Mouse (Mus musculus) midbrain, embryonic 16.5 days (tissue): ENCODE measurements around the gene Gm10322. TPM values are rescaled to one million over a fixed set of nuclear protein-coding genes. Genes with fewer than 3 reads are reported as not detected.

Source experiments
- ATAC-seq: fragments of 200-750 bp; cut with Nextera tagmentation; 2 replicates; pipeline ENCODE4 v1.8.0; 2017; ENCODE audit warnings: moderate TSS enrichment
- H3K27ac ChIP-seq: fragments of 300-500 bp; sonication (generic); 2 replicates; pipeline ENCODE4 v1.5.1; 2014; ENCODE audit warnings: mild to moderate bottlenecking, low read length, mixed read lengths
- H3K27me3 ChIP-seq: fragments of 300-500 bp; sonication (generic); 2 replicates; pipeline ENCODE4 v1.6.1; 2014; ENCODE audit warnings: low read depth, low read length, mixed read lengths; ENCODE audit not compliant: control insufficient read depth, insufficient read depth
- H3K36me3 ChIP-seq: fragments of 300-500 bp; sonication (generic); 2 replicates; pipeline ENCODE4 v1.6.1; 2014; ENCODE audit warnings: mild to moderate bottlenecking, low read length, moderate library complexity, mixed read lengths; ENCODE audit not compliant: control insufficient read depth, insufficient read depth
- H3K4me1 ChIP-seq: fragments of 300-500 bp; sonication (generic); 2 replicates; pipeline ENCODE4 v1.6.1; 2014; ENCODE audit warnings: mild to moderate bottlenecking, low read length, mixed read lengths; ENCODE audit not compliant: control insufficient read depth, insufficient read depth
- H3K4me2 ChIP-seq: fragments of 300-500 bp; sonication (generic); 2 replicates; pipeline ENCODE4 v1.6.1; 2014; ENCODE audit warnings: mild to moderate bottlenecking, low read length, mixed read lengths
- H3K4me3 ChIP-seq: fragments of 300-500 bp; sonication (generic); 2 replicates; pipeline ENCODE4 v1.5.1; 2014; ENCODE audit warnings: low read depth, mild to moderate bottlenecking, low read length, moderate library complexity, mixed read lengths
- H3K9ac ChIP-seq: fragments of 300-500 bp; sonication (generic); 2 replicates; pipeline ENCODE4 v1.6.1; 2014; ENCODE audit warnings: low read depth, low read length, mixed read lengths
- H3K9me3 ChIP-seq: fragments of 300-500 bp; sonication (generic); replicated peaks from 2 replicates; pipeline ENCODE4 v1.6.1; 2014; ENCODE audit warnings: mild to moderate bottlenecking, low read length, mixed read lengths; ENCODE audit not compliant: control insufficient read depth, poor library complexity, severe bottlenecking
- WGBS: fragments of 180-500 bp; shearing (Covaris S2); extraction: QIAGEN DNeasy Blood & Tissue Kit; methylation state at CpG from one replicate; pipeline ENCODE4 v1.1.7; 2014; 5-methylcytosine and 5-hydroxymethylcytosine counted together
- polyA plus RNA-seq: library from polyadenylated mRNA; unstranded; fragments of >200 nt; fragmentation: Nextera tagmentation; extraction: Ambion mirVana; gene quantifications from 2 replicates; pipeline ENCODE4 v1.2.1, GENCODE M21; 2015

Gm10322 gene
- polyA plus RNA-seq: not detected in 2 replicates

- Histone ChIP-seq H3K4me1 (peaks cover 24% of the 10 kb centered on the region), H3K4me2 (peak within 1 kb of the TSS; percentile 88), H3K9ac (peak within 1 kb of the TSS; percentile 90), H3K27me3 (no peaks in the 10 kb centered on the region), H3K36me3 (no peaks in the 10 kb centered on the region), H3K4me3 (peak within 1 kb of the TSS; percentile 92), H3K9me3 (no peaks in the 10 kb centered on the region), H3K27ac (peak within 1 kb of the TSS; percentile 90)
- ATAC-seq: peak; percentile 81
- under 1% methylated on average over 31 of the region's 51 CpGs for WGBS
These were observed at the start of gene Gm10322 for GRCm38 (mm10) chr10:59615981-59616520. Gm10322 (plus strand) TSS chr10:59616063.

GRCm38 (mm10) chr10:59566968-59567367 lies 48.9 kb upstream of the Gm10322 start:
- H3K4me2 ChIP-seq: no peak overlapping the region
- H3K36me3 ChIP-seq: no peaks in the 10 kb centered on the region
- 91% methylated on average over 13 of the region's 13 CpGs for WGBS
- H3K27me3 ChIP-seq: no peaks in the 10 kb centered on the region
- no peak overlapping the region for H3K27ac ChIP-seq
- no peak overlapping the region for H3K4me3 ChIP-seq
- no peaks in the 10 kb centered on the region for H3K9me3 ChIP-seq
- 0 out of 2 replicates have a peak, but pooled peaks have one; percentile 34 for ATAC-seq
- peaks cover 3% of the 10 kb centered on the region; the same call in 1 of the 2 replicates for H3K4me1 ChIP-seq
- no peak overlapping the region for H3K9ac ChIP-seq

GRCm38 (mm10) chr10:59568665-59569480 lies 47.0 kb upstream of the Gm10322 start:
- no peak overlapping the region for H3K9ac ChIP-seq
- no peaks in the 10 kb centered on the region for H3K27me3 ChIP-seq
- no peak overlapping the region for H3K4me3 ChIP-seq
- peaks cover 3% of the 10 kb centered on the region; the same call in 1 of the 2 replicates for H3K9me3 ChIP-seq
- H3K4me1 ChIP-seq: peaks cover 3% of the 10 kb centered on the region; the same call in 1 of the 2 replicates
- ATAC-seq: no peak
- no peak overlapping the region for H3K4me2 ChIP-seq
- no peaks in the 10 kb centered on the region for H3K36me3 ChIP-seq
- H3K27ac ChIP-seq: no peak overlapping the region
- WGBS: 55% methylated on average over 10 of the region's 10 CpGs

GRCm38 (mm10) chr10:59569481-59569869 lies 46.4 kb upstream of the Gm10322 start:
- no peak for ATAC-seq
- H3K27ac ChIP-seq: no peak overlapping the region
- H3K9me3 ChIP-seq: peaks cover 6% of the 10 kb centered on the region; the same call in 1 of the 2 replicates
- WGBS: 81% methylated on average over 1 of the region's 1 CpGs
- H3K4me1 ChIP-seq: peaks cover 3% of the 10 kb centered on the region; the same call in 1 of the 2 replicates
- H3K27me3 ChIP-seq: no peaks in the 10 kb centered on the region
- no peaks in the 10 kb centered on the region for H3K36me3 ChIP-seq
- H3K9ac ChIP-seq: no peak overlapping the region
- H3K4me3 ChIP-seq: no peak overlapping the region
- no peak overlapping the region for H3K4me2 ChIP-seq

DNA sequence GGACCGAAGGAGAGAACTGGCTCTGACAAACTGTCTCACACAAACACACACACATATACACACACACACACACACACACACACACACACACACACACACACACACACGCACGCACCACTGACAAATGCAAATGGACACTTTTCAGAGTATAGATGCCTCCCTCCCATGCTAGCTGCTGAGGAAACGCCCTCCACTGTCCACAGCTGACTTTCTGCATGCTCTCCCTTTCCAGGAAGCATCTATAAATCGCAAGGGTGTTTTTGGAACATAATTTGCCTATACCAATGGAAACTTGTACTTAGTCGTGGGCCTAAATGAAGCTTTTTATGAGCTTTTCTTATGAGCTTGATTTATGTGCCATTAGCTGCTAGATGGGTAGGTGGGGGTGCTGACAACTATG lies 45.5 kb upstream of the Gm10322 start:
- ATAC-seq: no peak
- H3K9me3 ChIP-seq: peaks cover 6% of the 10 kb centered on the region; the same call in 1 of the 2 replicates
- H3K4me1 ChIP-seq: peaks cover 3% of the 10 kb centered on the region; the same call in 1 of the 2 replicates
- H3K27me3 ChIP-seq: no peaks in the 10 kb centered on the region
- no peaks in the 10 kb centered on the region for H3K36me3 ChIP-seq
- H3K4me3 ChIP-seq: no peak overlapping the region
- H3K4me2 ChIP-seq: no peak overlapping the region
- no peak overlapping the region for H3K9ac ChIP-seq
- 89% methylated on average over 6 of the region's 6 CpGs for WGBS
- H3K27ac ChIP-seq: no peak overlapping the region

DNA sequence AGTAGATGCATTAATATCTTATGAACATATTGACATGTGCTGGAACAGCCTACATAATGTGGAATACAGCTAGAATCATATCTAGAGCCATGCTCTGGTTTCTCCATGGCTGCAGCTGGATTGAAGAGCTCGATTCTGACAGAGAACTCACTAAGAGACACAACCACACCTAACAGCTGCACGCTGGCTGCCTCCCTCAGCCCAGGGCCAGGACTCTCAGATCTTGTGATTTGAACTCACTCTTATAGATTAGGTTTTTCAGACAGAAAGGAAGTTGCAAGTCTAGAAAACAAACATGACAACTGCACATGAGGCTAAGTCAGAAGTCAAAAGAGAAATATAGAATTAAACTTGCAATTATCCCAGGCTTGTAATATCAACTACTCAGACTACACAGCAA lies 45.1 kb upstream of the Gm10322 start:
- no peak overlapping the region for H3K4me3 ChIP-seq
- H3K27ac ChIP-seq: no peak overlapping the region

GRCm38 (mm10) chr10:59571273-59571672 lies 44.6 kb upstream of the Gm10322 start:
- peaks cover 3% of the 10 kb centered on the region; the same call in 1 of the 2 replicates for H3K4me1 ChIP-seq
- 94% methylated on average over 4 of the region's 4 CpGs for WGBS
- H3K9ac ChIP-seq: no peak overlapping the region
- H3K9me3 ChIP-seq: peaks cover 6% of the 10 kb centered on the region; the same call in 1 of the 2 replicates
- ATAC-seq: no peak
- no peak overlapping the region for H3K4me3 ChIP-seq
- no peak overlapping the region for H3K4me2 ChIP-seq
- no peak overlapping the region for H3K27ac ChIP-seq
- no peaks in the 10 kb centered on the region for H3K36me3 ChIP-seq
- no peaks in the 10 kb centered on the region for H3K27me3 ChIP-seq

More for the DNA sequence above, 45.1 kb upstream of the Gm10322 start:
- Histone ChIP-seq H3K9me3 (peaks cover 6% of the 10 kb centered on the region; the same call in 1 of the 2 replicates), H3K9ac (no peak overlapping the region), H3K36me3 (no peaks in the 10 kb centered on the region), H3K4me2 (no peak overlapping the region), H3K27me3 (no peaks in the 10 kb centered on the region), H3K4me1 (peaks cover 3% of the 10 kb centered on the region; the same call in 1 of the 2 replicates)
- 77% methylated on average over 2 of the region's 2 CpGs for WGBS
- no peak for ATAC-seq

GRCm38 (mm10) chr10:59571964-59572363 lies 43.9 kb upstream of the Gm10322 start:
- no peak overlapping the region for H3K4me3 ChIP-seq
- H3K27me3 ChIP-seq: no peaks in the 10 kb centered on the region
- ATAC-seq: no peak
- H3K9me3 ChIP-seq: peaks cover 6% of the 10 kb centered on the region; the same call in 1 of the 2 replicates
- no peak overlapping the region for H3K9ac ChIP-seq
- no peaks in the 10 kb centered on the region for H3K36me3 ChIP-seq
- WGBS: 94% methylated on average over 5 of the region's 5 CpGs
- no peak overlapping the region for H3K4me2 ChIP-seq
- H3K4me1 ChIP-seq: peaks cover 4% of the 10 kb centered on the region; the same call in 1 of the 2 replicates
- no peak overlapping the region for H3K27ac ChIP-seq

GRCm38 (mm10) chr10:59576305-59576704 lies 39.6 kb upstream of the Gm10322 start:
- 53% methylated on average over 5 of the region's 5 CpGs for WGBS
- H3K4me2 ChIP-seq: no peak overlapping the region
- H3K9me3 ChIP-seq: peaks cover 6% of the 10 kb centered on the region; the same call in 1 of the 2 replicates
- no peak overlapping the region for H3K9ac ChIP-seq
- no peak for ATAC-seq
- no peak overlapping the region for H3K4me3 ChIP-seq
- H3K4me1 ChIP-seq: peaks cover 5% of the 10 kb centered on the region
- H3K36me3 ChIP-seq: no peaks in the 10 kb centered on the region
- no peaks in the 10 kb centered on the region for H3K27me3 ChIP-seq
- H3K27ac ChIP-seq: no peak overlapping the region
